Mouse (Mus musculus) common myeloid progenitor, adult 5-6 weeks (primary cell): ENCODE data around the gene AL732309.1. TPM values are rescaled to one million over a fixed set of nuclear protein-coding genes. Genes with fewer than 3 reads are reported as not detected.

ENCODE experiments used
- ATAC-seq: replicated peaks from 2 replicates; pipeline ENCODE4 v1.8.0; 2016; ENCODE audit warnings: low read depth, mild to moderate bottlenecking, moderate TSS enrichment, inconsistent platforms; ENCODE audit not compliant: poor library complexity, severe bottlenecking
- total RNA-seq: library from RNA; stranded (forward); fragments of 200-1000, 187-1606 nt; gene quantifications from 2 replicates; pipeline ENCODE4 v1.2.3, GENCODE M21; 2017

Gene AL732309.1
- total RNA-seq: 0.50 and 0.87 TPM in 2 replicates

GRCm38 (mm10) chr2:25246183-25247072 lies at the start of gene AL732309.1:
Gene AL732309.1, minus strand, starts transcription at chr2:25246863.
- ATAC-seq: no peak

GRCm38 (mm10) chr2:25293706-25294105 lies 47.0 kb upstream of the AL732309.1 start:
- no peak for ATAC-seq

- ATAC-seq: peak; percentile 64
Observed at GRCm38 (mm10) chr2:25292856-25293255, 46.2 kb upstream of the AL732309.1 start.

GRCm38 (mm10) chr2:25292054-25292544 lies 45.4 kb upstream of the AL732309.1 start:
- ATAC-seq: no peak

GRCm38 (mm10) chr2:25291184-25292053 lies 44.8 kb upstream of the AL732309.1 start:
- no peak for ATAC-seq

GRCm38 (mm10) chr2:25290816-25291130 lies 44.1 kb upstream of the AL732309.1 start:
- ATAC-seq: no peak

GRCm38 (mm10) chr2:25290101-25290815 lies 43.6 kb upstream of the AL732309.1 start:
- ATAC-seq: no peak

GRCm38 (mm10) chr2:25289651-25290050 lies 43.0 kb upstream of the AL732309.1 start, which contains the start of gene Lrrc26:
Gene Lrrc26, plus strand, starts transcription at chr2:25289915.
- no peak for ATAC-seq

- no peak for ATAC-seq
Observed at GRCm38 (mm10) chr2:25288734-25289345, 42.2 kb upstream of the AL732309.1 start.

- ATAC-seq: no peak
Observed at GRCm38 (mm10) chr2:25287927-25288649, 41.4 kb upstream of the AL732309.1 start, which contains the start of gene Tmem210. Gene Tmem210, plus strand, starts transcription at chr2:25288145.

- peak; percentile 40 for ATAC-seq
Observed at GRCm38 (mm10) chr2:25286837-25287636, 40.4 kb upstream of the AL732309.1 start.

- peak; percentile 45 for ATAC-seq
Observed at GRCm38 (mm10) chr2:25286314-25286713, 39.7 kb upstream of the AL732309.1 start.

GRCm38 (mm10) chr2:25285551-25285950 lies 38.9 kb upstream of the AL732309.1 start:
- ATAC-seq: no peak

- peak; percentile 99 for ATAC-seq
Observed at GRCm38 (mm10) chr2:25278928-25279882, 32.5 kb upstream of the AL732309.1 start.

- no peak for ATAC-seq
Observed at GRCm38 (mm10) chr2:25273010-25273409, 26.3 kb upstream of the AL732309.1 start.

- ATAC-seq: no peak
Observed at GRCm38 (mm10) chr2:25272515-25272914, 25.9 kb upstream of the AL732309.1 start.
